Mouse (Mus musculus): Measurements from ENCODE around the gene Nudt22. TPM values are rescaled to one million over a fixed set of nuclear protein-coding genes. Genes with fewer than 3 reads are reported as not detected.

The Nudt22 gene
- polyA plus RNA-seq, 1 experiment from 2014 or later: 32.4 TPM

DNA sequence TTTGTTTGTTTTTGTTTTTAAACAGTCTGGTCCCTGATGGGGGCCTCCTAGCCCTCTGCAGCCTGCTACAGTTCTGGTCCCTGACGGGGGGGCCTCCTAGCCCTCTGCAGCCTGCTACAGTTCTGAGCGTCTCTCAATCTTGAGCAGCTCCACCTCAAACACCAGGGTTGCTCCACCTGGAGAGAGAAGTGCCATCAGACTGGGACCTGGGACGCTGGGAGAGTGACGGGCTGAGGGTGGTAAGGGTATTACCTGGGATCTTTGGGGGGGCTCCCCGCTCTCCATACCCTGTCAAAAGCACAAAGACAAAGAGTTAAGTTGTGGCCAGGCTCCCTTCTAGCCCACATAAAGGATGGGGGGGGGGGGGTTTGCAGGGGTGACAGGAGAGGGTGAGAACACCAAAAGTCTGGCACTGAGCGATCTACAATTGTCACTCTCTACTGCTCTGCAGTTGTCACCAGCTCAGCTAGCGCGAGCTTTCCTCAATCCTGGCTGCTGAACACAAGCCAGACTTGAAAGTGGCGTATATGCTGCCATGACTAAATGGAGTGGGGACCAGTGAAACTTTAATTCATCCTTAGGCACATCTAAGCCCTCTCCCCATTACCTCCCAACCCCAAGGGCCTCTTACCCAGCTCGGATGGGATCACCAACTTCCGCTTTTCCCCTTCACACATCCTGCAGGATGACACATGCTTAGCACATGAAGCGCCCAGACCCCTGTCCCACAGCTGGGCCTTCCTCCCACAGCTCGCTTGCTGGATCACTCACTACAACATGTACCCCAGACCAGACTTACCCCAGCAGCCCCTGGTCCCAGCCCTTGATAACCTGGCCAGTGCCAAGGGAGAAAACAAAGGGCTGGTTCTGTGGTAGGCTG lies 17.9 kb downstream of the Nudt22 start:
- no peak for DNase-seq (ENCODE audit: low spot score)

DNA sequence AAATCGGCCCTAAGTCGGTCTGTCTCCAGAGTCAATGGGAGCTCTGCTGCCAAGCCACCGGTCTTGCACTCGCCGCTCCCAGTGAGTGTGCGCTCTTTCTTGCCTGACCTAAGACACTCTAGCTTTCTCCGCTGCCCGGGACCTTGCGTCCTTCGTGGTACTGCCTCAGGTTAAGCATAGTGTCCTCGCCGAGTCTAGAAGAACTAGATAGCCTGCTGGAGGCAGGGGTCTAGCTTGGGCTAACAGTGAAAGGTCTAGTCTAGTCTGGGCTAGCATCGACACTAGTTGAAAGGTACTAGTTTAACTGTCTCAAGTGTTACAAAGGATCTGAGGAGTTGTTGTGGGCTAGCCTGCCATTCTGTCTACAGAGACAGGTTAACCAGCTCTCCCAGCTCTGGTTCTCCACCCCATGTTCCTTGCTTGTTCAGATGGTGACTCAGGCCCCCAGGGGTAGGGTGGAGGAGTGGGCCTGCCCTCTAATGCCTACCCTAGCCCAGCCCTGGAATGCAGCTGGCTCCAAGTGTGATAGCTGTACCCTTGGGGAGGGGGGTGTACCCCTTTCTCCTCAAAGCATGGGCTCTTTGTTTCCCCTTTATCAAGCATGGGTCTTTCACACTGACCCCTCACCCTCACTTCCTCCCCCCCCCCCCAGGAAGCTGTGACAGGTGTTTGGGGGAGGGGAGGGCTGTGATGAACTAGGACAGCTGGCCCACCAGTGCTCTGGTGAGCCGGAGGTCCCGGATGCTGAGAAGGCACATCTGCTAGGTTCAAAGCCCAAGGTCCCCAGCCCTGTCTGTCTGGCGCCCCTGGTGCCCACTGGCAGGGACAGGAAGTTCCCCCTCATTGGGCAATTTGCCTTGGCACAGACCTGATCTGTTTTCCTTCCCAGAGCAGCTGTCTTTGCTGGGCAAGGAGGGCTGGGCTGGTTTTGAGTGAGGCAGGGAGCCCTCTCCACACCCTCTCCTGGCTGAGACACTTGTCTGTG lies 20.1 kb downstream of the Nudt22 start, which contains the start of gene Plcb3:
Gene Plcb3, minus strand, starts transcription at position 934 of the 985 bp plus-strand sequence.
- DNase-seq (ENCODE audit: low spot score): peak; percentile 94

DNA sequence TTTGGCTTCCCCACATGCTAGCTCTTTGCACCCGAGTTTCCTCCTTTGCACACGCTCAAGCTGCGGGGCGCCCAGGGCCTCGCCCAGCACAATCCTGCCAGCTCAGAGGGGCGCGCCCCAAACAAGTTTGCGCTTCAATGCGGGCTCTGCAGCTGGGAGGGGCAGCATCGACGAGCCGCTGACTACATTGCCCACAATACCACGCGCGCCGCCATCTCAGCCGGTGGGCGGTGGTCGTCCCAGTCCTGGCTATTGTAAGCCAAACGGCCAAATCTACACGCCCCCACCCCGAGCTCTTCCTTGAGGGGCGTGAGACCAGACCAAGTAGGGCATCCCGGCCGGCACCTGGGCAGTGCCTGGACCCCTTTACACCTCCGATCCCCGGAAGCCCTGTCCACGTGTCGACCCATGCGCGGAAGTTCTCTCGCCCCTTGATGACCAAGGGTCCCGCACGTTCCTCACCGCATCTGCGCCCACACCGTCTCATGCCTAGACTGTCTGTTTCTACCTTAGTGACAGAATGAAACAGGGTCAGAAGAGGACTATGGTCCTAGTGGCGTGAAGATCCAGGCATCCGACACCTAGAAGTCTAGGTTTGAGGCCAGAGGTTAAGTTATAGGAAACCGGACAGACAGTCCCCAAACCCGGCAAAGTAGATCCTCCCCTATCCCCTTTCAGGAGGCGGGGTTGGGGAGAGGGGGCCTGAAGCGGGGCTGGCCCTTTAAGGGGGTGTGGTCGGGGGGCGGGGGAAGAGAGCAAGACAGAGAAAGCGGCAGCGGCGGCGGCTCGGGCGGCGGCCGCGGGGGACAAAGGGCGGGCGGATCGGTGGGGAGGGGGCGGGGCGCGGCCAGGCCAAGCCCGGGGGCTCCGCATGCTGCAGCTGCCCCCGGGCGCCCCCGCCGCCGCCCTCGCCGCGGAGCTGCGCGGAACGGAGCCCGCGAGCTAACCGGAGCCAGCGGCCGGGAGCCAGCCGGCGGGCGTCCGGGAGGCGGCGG lies 21.4 kb downstream of the Nudt22 start, which contains the start of gene Ppp1r14b:
Gene Ppp1r14b, plus strand, starts transcription at position 758 of the 995 bp plus-strand sequence.
- DNase-seq (ENCODE audit: low spot score): peak; percentile 91

DNA sequence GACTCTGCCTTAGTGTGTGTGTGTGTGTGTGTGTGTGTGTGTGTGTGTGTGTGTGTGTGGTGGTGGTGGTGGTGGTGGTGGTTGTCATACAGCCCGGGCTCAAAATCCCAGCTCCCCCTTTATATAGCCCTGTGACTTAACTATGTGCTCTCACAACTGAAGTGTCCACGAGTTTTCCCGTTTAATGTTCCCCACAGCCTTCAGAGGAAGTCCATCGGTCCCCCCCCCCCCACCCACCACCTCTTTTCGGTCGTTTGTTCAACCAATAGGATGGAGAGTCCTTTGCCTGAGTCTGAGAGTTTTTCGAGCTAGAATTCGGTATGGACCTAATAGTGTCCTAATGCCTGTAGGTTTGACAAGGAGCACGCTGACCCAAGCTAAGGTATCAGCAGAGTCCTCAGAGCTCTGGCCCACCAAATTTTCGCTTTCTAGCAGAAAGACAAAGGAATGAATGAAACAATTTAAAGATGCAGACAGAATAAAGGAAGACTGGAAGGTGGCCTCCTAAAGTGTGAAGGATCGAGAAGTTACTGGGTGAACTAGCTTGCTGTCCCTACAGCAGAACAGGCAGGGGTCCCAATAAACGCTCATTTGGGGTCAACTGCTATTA lies 22.2 kb downstream of the Nudt22 start:
- DNase-seq (ENCODE audit: low spot score): no peak

DNA sequence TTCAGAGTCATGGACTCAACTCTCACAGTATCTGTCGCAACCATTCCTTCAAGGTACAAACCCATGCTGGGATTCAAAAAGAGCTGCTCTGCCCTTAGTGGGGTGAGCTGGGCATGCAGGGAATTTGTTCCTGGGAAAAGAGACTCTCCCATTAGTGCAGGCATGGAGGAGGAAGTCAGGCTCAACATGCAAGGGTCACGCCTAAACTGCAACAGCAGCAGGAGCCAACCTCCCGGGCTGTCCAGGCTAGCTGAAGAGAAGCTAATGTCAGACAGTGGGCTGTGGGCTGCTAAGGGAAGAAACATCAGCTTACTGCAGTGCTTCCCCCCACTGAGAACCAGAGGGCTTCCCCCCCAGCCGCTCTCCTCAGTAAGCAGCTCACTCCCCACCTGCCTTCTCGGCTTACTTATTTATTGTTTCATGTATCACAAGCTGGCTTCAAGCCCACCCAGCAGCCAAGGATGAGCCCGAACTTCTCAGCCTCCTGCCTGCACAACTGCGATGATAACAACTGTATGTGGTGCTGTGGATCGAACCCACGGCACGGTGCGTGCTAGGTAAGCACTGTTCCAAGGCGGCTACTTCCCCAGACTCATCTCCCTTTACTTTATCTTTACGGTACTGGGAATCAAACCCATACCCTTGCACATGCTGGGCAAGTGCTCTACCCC lies 23.5 kb downstream of the Nudt22 start:
- no peak for DNase-seq (ENCODE audit: low spot score)

DNA sequence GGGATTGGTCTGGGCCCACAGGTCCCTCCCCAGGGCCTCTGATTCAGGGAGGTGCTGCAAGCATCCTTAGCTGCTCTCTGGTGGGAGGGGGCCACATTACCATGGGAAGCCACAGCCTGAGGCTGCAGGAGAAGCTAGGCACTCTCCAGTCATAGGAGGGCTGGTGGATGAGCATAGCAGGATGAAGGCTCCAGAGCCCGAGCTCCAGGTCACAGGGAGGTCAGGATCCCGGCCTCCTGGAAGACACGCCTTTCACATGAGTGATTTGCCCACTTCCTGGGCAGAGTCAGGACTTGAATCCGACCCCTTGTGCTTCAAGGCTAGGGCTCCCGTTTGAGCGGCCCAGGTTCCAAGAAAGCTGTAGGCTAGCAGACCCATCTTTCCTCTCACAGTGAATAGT lies 24.3 kb downstream of the Nudt22 start:
- DNase-seq (ENCODE audit: low spot score): no peak

DNA sequence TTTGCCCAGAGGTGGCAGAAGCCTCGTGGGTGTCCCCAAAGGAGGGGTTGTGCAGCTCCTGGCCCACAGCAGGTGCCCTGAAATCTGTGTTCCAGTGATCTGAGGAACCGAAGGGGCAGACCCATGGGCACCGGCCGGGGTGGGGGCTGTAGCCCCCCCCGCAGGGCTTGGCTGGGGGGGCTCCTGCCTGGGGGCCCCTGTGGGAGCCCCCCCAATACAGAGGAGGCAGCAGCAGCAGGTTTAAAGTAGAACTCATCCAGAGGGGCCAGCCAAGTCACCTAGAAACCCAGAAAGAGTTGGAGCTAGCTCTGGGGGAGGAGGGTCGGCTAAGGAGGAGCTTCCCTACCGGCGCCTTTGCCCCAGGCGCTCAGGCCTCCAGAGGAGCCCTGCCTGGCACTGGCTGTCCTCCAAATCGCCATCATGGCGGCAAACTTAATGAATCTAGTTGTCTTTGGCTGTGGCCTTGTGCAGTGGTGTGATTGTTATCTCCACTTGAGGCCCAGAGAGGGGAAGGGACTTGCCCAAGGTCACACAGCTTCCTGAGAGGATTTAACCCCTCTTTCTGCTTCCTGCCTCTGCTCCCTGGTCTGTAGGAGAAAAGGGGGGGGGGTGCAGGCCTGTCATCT lies 25.3 kb downstream of the Nudt22 start:
- DNase-seq (ENCODE audit: low spot score): no peak

DNA sequence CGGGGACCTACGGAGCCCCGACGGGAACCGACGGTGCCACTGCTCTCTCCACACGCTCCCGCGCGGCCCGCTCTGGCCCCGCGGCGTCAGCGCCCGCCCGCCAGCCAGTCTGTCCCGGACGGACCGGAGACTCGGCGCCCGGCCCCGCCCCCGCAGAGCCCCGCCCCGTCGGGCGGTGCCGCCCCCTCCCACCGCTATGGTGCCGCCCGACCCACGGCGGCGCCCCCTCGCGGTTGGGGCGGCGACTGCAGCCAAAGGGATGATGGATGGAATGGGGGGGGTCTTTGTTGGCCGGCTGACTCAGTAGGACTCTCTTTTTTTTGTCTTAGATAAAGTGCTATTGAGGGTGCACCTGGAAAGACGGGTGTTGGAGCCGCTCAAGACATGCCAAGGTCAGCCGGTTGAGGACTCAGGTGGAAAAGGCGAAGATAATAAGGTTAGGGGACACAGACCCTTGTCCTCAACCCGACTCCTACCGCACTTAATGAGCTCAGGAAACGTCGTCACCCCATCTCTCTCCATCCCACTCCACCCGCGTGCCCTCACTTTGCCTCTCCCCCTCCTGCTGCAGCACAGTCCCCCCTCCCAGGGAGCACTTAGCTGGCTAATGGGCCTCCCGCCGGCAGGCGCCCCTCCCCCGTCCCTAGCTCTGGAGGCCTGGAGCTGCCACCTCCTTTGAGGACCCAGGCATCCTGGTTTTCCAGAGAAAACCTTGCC lies 26.1 kb downstream of the Nudt22 start:
- peak; percentile 77 for DNase-seq (ENCODE audit: low spot score)

DNA sequence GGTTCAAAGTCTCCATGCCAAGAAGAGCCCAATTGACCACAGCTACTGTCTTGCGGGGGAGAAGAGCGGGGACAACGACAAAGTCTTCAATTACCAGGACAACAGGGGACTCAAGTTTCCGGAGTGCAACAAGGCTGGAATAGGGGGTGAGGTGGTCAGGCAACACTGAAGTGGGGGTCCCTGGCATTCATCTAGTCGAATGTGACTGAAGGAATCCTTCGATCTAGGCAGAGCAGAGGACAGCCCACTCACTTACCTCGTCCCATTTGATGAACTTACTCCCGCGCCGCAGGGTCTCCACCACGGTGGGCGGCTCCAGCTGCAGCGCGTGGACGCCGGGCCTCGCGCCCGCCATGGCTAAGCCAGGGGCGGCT lies 26.6 kb downstream of the Nudt22 start:
- no peak for DNase-seq (ENCODE audit: low spot score)

DNA sequence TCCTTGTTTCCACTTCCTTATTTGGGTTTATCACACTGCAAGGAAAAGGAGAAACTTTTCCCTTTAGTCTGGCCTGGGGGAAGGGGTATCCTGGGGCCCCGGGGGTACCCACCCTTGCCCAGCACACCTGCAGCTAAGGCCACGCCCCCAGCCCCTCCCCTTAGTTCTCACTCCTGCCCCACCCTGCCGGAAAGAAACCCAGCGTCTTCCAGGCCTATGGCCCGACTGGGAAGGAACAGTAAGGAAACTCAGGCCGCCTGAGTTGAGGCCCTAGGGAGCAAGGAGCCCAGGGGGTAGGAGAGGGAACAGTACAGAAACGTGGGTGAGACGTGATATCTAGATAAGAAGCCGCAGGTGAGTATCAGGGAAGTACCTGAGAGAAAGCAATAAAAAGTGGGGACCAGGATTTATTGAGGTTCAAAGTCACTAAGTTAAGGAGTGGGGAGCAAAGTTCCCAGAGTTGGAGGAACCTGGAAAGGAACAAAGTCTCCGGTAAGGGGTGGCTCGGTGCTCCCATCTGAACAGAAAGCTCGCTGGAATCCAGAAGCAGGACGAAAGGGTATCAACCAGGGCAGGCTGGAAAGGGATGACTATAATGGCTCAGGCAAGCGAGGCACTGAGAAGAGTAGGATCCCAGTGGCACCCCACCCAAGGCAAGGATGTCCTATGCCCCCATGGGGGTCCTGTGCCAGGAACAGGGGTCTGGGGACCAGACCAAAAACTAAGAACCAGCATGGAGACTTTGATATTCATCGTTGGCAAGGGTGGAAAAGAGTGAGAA lies 27.2 kb downstream of the Nudt22 start:
- DNase-seq (ENCODE audit: low spot score): peak; percentile 29

DNA sequence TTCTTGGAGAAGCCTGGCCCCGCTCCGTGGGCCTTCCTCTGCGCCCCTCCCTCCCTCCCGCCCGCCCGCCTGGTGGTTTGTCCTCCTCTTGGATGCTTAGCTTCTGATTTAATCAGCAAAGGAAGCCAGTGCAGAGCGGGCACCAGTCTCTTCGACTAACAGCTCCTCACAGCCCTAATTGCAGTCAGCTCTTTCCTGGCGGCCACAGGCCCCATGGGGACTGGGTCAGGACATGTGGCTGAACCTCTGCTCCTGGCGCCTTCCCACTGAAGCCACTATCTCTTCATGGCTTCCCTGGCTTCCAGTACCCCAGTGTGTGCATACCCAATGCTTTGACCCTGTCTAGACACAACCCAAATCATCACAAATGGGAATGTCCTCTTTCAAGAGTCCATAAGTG lies 39.5 kb downstream of the Nudt22 start:
- DNase-seq (ENCODE audit: low spot score): no peak

DNA sequence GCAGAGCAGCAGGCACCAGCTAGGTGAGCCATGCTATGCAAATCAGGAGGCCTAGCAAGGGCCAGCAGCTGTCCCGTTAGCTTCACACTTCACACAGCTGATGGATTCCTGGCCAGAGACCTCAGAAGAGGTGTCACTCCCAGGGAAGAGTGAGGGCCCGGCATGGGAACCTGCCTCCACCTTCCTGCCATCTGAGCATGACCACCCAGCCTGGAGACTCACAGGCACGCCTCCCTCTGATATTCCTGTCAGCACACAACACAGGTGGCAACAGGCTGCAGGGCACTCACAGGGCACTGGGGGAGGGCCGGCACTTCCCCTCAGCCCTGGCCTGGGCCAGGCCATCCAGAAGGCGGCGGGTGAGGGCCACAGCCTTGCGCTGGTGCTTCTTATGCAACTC lies 40.5 kb downstream of the Nudt22 start:
- no peak for DNase-seq (ENCODE audit: low spot score)

DNA sequence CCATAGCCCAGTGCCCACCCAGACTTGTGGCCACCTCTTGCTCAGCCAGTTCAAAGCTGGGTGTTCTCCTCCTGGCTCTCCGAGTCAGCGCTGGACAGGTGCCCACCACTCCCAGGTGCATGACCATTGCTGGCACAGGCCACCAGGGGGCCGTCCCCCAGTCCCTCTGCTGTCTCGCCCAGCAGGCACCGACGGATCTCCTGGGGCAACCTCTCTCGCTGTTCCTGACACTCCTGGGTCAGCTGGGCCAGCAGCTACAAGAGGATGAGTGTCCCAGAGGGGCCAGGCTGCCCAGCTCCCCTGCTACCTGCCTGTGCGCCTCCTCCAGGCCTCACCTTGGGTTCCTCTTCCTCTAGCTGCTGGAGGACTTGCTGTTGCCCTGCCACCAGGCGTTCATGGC lies 41.9 kb downstream of the Nudt22 start:
- peak; percentile 15 for DNase-seq (ENCODE audit: low spot score)

DNA sequence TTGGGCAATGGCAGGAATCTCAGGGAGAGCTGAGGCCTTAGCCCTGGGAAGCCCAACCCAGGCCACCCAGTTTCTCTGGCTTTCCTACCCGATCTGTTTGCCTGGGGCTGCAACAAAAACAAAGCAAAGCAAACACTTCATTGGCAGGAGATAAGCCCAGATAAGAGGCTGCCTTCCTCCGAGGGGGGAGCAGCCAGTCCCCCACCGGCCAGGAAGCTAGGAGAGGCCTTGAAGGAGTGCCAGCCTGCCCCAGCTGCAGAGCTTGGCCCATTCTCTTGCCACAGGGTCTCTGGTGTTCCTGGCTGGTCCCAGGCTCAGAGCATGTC lies 43.2 kb downstream of the Nudt22 start:
- DNase-seq (ENCODE audit: low spot score): peak; percentile 42

DNA sequence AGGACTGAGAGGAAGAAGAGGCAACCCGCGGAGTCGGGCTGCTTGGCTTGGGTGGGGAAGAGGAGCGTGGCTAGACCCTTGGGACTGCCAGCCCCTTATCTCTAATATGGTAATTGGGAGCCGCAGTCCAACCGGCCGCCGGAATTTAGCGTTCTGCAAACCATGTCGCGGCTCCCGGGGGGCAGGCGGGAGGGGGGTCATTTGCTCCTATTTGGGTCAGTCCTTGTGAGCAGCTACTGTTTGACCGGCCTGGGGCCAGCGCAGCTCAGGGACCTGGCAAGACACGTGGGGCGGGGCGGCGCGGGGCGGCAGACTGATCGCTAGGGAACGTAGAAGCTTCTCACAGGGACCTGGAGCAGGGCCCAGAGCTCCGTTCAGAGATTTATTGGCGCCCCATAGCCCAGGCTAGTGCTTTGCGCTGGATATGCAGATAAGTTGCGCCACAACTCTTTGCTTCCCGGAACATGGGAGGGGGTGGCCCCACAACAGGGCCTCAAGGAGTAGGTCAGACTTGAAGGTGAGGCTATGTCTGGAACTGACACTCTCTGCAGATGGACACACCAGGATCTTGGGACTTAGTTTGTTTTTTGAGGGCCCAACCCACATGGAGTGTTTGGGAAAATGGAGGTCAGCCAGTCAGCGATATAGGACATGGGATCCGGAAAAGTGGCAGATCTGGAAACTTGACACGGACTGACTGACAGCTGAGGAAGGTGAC lies 43.8 kb downstream of the Nudt22 start:
- DNase-seq (ENCODE audit: low spot score): peak; percentile 31

DNA sequence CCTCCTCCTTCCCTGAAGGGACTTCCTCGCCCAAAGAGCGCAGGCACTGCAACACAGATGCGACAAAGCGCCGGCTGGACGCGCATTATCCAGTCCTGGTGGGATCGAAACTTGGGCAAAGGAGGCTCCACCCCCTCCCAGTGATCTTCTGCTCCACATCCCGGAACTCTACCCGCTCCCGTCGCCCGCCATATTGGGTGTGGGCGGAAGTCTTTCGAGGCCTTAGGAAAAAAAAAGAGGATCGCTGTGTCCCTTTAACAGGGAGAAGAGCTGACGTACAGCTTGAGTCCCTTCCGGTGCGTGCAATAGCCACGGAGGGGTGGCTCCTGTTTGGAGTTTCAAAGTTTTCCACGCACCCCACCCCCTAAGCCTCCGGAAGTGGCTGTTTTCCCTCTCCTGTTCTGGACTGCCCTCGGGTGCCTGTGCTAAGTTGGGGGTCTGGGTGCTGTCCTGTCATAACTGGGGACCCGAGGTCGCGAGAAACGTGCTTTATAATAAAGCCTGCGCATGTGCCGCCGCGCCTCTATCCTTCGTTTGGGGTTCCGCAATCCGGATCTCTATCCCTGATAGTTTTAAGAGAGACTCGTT lies 44.4 kb downstream of the Nudt22 start:
- peak; percentile 80 for DNase-seq (ENCODE audit: low spot score)
